Comparison of ENCODE assay signal across 20 mouse cellular contexts in genomic region chr6:103675145-103675544, GRCm38 (mm10).
"Had no signal": no experiment of that assay in that cellular context is flagged by ENCODE, and none has a peak within 500 bp of the region (broad histone marks: within the 10 kb centered on the region; RNA-seq: fewer than 3 reads in every experiment).

No protein-coding gene starts in this region.

- H3K27me3 ChIP-seq: intestine, embryonic 15.5 days; limb, embryonic 15.5 days; midbrain, embryonic 12.5 days; midbrain, embryonic 15.5 days; neural tube, embryonic 13.5 days had no signal

- H3K27ac ChIP-seq: intestine, embryonic 15.5 days; limb, embryonic 15.5 days; liver, embryonic 14.5 days; macrophage; midbrain, embryonic 12.5 days; midbrain, embryonic 15.5 days; neural tube, embryonic 13.5 days; stomach, postnatal 0 days had no signal

- H3K4me1 ChIP-seq: intestine, embryonic 15.5 days; limb, embryonic 15.5 days; neural tube, embryonic 13.5 days had no signal

- ATAC-seq: intestine, embryonic 15.5 days; liver, postnatal 0 days; lung, postnatal 0 days had no signal

- H3K36me3 ChIP-seq: intestine, embryonic 15.5 days; limb, embryonic 15.5 days; midbrain, embryonic 12.5 days; midbrain, embryonic 15.5 days had no signal

- DNase-seq: kidney, adult 11 months; kidney, adult 8-10 months; kidney, postnatal 14 days; kidney, postnatal 4 days; liver, postnatal 0 days; lung, embryonic 14.5 days; thymus, adult 2 months; thymus, postnatal 14 days; thymus, postnatal 4 days had no signal

- H3K9ac ChIP-seq: intestine, embryonic 15.5 days; limb, embryonic 15.5 days; liver, embryonic 14.5 days; liver, postnatal 0 days; lung, embryonic 14.5 days; midbrain, embryonic 12.5 days; midbrain, embryonic 15.5 days; neural tube, embryonic 13.5 days had no signal

- H3K4me3 ChIP-seq: intestine, embryonic 15.5 days; left cerebral cortex, adult 2 months; limb, embryonic 15.5 days; midbrain, embryonic 12.5 days; midbrain, embryonic 15.5 days; neural tube, embryonic 13.5 days had no signal

- H3K9me3 ChIP-seq: intestine, embryonic 15.5 days; limb, embryonic 15.5 days; midbrain, embryonic 12.5 days; midbrain, embryonic 15.5 days; neural tube, embryonic 13.5 days had no signal

- H3K4me2 ChIP-seq: intestine, embryonic 15.5 days; limb, embryonic 15.5 days; liver, embryonic 11.5 days; lung, embryonic 14.5 days; midbrain, embryonic 12.5 days; midbrain, embryonic 15.5 days; neural tube, embryonic 13.5 days had no signal
